Mouse (Mus musculus): ENCODE measurements around the gene Kcna5.

The Kcna5 gene

GRCm38 (mm10) chr6:126536926-126537325 lies 1.7 kb upstream of the Kcna5 start:
- DNase-seq (ENCODE audit: low read depth, low spot score) = no peak

- DNase-seq (ENCODE audit: low read depth, low spot score) = no peak
Measured at GRCm38 (mm10) chr6:126535911-126536270, 679 bp upstream of the Kcna5 start.

DNA sequence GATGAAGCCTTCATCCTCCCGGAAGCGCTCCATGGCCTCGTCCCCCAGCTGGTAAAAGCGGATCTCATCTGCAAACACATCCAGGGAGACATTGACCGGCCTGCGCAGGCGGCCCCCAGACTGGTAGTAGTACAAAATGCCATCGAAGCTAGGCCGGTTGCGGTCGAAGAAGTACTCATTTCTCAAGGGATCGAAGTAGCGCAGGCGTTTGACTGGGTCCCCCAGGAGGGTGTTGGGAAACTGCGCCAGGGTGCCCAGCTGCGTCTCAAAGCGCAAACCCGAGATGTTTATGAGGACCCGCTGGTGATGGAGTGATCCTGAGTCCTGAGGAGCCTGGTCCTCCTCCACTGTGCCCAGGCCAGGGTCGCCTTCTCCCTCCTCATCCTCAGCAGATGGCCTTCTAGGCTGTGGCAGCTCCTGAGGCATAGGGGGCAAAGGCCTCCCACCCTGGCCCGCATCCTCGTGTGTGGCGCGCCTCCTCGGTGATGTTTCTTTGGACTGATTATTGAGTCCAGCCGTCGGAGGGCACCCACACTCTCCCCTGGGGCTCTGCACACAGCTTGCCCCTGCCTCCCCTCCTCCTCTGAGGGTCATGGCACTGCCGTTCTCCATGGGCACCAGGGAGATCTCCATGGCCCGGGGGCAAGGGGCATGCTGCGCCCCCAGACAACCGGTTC lies 543 bp downstream of the Kcna5 start:
- no peak for DNase-seq (ENCODE audit: low read depth, low spot score)

DNA sequence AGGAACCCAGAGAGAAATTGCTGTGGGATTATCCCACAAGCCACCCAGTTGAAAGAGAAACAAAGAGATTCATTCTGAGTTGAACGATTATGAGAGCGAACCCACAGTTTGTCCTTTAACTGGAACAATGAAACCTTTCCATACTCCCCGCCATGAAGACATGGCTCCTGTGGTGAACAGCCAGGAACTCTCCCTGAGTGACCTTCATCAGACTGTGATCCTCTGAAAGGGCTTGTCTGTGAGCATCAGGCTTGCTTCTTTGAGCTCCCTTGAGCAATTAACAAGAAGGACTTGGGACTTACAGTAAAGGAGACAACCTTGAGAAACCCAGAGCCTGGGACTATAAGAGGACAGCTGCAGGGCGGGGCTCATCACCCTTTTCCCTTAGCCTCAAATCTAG lies 3.9 kb downstream of the Kcna5 start:
- DNase-seq (ENCODE audit: low read depth, low spot score) = no peak

DNA sequence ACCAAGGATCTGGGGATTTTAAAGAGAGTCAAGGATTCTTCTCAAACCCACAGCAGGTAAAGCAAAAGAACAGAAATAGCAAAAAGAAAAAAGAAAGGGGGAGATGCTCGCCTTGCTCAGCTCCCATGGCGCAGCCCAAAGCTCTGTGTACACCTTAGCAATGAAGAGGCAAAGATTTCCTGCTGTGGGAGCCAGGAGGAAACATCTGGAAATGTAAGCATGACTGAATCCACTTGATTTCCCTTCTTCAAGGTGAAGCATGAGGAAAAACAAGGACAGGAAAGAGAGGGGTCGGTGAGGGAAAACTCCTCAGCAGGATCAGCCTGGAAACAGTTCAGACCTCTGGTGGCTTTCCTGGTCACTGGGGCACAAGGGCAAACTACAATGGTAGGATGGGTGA lies 5.2 kb downstream of the Kcna5 start:
- DNase-seq (ENCODE audit: low read depth, low spot score) = no peak

- no peak for DNase-seq (ENCODE audit: low read depth, low spot score)
Measured at GRCm38 (mm10) chr6:126514720-126515119, 20.5 kb downstream of the Kcna5 start.

DNA sequence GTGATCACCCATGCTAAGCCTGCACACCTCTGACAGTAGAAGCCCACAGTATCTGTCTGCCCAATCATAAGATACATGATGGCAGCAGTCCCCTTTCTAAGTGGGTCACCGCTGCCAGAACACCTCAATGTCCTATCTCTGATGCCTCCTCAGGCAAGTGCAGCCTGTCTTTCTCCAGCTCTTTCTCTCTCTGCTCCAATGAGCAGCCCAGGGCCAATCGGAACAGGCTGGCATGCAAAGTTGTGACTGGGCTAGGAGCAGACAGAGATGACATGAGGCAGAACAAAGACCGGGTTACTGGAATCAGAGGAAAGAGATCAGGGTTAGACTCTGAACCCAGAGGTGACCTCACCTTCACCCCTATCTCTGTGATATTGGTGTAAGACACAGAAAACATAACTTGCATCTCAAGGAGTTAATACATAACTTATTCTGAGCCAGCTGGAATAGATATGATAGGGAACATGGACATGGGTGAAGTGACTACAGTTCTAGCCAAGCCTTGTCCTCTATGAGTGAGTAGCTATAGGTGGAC lies 21.4 kb downstream of the Kcna5 start:
- DNase-seq (ENCODE audit: low read depth, low spot score) = peak; percentile 17

DNA sequence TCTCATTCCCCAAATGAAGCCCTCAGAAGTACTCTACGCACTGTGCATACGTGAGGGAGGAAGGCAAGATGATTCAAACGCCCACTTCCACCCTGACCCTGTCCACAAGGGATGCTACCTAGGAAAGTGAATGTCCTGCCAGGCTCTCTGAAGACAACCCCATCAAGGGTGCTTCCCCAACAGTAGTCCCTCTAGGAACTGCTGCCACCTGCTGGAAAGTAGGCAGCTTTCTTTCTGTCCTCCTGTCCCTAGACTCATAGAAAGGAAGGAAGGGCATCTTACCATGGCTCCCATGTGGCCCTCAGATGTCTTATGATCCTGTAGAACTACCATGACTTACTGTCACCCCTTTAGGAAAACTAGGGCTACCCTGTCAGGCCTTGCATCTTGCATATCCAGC lies 22.1 kb downstream of the Kcna5 start:
- no peak for DNase-seq (ENCODE audit: low read depth, low spot score)

GRCm38 (mm10) chr6:126508671-126509070 lies 26.5 kb downstream of the Kcna5 start:
- no peak for DNase-seq (ENCODE audit: low read depth, low spot score)

GRCm38 (mm10) chr6:126503920-126504319 lies 31.3 kb downstream of the Kcna5 start:
- no peak for DNase-seq (ENCODE audit: low read depth, low spot score)

DNA sequence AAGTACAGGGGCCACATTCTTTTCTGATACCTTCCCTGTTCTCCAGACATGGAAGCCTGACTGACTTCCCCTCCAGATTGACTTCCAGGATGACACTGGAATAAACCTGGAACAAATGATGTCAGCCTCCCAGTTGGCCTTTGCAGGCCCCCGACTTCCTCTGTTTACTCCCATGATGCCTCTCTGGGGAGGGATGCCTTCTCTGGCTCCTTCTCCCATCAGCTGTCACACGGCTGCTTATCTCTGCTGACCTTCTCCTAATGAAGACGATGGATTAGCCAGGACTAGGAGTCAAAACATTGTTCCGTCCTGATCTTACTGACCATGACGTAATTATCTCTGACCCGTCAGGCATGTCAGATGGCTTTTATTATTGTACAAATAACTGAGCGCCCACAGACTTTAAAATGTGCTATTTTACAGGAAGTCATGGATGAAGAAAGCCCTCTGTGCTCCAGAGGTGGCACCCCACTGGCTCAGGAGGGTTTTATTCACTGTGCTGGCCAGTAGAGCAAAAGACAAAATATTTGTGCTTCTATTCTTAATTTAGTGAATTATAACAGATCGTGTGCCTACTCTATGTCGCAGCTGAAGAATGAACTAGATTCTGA lies 32.4 kb downstream of the Kcna5 start:
- no peak for DNase-seq (ENCODE audit: low read depth, low spot score)

DNA sequence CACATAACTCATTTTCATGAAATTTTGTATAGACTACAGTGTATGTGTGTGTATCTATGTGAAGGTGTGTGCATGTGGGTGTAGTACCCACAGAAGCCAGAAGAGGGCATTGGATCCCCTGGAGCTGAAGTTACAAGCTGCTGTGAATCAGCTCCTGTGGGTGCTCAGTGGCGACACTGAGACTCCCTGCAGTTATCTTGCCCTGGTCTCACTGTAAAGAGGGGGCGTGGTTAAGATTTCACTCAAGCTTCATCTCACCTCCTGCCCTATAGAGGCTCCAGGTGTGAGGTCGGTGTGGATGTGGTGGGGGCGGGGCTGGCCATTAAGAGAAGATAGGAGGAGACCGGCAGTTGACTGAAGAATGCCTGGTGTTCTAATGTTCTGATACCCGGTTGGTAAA lies 34.2 kb downstream of the Kcna5 start:
- no peak for DNase-seq (ENCODE audit: low read depth, low spot score)

DNA sequence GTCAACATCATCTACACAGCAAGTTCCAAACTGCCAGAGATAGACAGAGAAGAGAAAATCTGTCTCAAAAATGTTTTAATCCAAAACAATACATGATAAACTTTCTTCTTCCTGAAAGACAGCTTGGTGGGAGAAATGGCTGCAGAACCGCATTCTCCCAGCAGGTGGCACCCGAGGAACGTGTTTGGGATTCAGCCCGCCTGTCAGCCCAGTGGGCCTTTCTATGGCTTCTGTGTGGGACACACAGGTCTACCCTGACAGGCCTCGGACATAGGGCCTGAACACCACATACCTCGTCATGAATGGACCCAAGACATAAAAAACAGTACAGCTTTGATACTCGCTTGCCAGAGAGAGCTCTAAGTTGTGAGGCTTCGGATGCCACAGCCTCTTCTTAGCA lies 35.1 kb downstream of the Kcna5 start:
- DNase-seq (ENCODE audit: low read depth, low spot score) = peak; percentile 46

DNA sequence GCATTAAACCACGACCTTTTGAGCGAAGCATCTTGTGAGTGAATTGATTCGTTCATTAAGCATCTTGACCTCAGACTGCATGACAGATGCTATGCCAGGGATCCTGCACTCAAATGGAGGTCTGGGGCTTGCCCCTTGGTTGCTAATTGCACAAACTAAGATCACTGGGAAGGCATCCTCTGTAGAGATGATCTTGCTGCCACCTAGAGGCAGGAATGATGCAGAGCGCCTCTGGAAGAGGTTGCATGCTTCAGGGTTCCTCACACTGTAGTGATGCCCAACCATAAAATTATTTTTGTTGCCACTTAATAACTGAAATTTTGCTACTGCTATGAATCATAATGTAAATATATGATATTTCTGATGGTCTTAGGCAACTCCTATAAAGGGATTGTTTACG lies 37.3 kb downstream of the Kcna5 start:
- peak; percentile 31 for DNase-seq (ENCODE audit: low read depth, low spot score)

DNA sequence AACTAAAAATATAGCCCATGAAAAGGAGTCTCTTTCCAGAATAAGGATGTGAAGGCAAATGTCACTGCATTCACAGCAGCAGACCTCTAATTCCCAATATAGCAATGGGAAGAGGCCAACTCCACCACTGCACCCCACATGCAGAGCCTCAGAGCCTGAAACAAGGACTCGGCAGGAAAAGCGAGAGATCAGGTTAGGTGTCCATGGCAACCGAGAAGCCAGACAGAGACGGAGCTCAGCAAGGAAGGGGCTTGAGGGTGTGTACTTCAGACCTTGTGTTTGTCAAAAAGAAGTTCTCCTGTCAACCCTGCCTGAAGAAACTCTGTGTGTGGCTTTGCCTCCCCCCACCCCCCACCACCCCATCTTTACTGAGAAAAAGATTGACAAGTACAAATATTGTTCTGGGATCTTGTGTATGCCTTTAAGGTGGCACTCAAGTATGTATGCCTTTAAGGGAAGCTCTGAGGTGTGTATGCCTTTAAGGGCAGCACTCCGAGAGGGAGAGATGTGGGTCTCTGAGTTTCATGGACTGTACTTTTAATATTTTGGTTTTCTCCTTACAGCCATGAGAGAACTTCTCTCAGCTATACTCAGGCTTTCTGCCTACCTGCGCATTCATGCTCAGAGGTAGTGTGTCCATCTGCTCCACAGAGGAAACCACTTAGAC lies 37.9 kb downstream of the Kcna5 start:
- DNase-seq (ENCODE audit: low read depth, low spot score) = no peak

DNA sequence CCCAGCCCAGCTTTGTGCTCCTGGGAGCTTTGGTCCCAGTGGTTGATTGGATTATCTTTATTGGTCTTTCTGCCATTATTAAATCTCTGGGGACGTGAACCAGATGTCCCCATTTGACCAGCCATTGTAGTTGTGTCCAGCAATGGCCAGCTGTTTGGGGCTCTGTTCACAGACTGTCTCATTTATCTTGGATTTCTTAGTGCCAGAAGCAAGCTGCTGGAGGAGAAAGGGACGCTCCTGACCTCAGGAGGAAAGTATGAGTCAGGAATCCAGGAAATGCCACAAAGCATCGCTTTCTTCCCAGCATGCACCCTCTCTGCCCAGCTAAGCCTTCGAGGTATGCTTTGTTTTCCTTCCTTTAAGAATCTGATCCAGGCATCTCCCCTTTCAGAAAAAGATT lies 48.1 kb downstream of the Kcna5 start:
- no peak for DNase-seq (ENCODE audit: low read depth, low spot score)

DNA sequence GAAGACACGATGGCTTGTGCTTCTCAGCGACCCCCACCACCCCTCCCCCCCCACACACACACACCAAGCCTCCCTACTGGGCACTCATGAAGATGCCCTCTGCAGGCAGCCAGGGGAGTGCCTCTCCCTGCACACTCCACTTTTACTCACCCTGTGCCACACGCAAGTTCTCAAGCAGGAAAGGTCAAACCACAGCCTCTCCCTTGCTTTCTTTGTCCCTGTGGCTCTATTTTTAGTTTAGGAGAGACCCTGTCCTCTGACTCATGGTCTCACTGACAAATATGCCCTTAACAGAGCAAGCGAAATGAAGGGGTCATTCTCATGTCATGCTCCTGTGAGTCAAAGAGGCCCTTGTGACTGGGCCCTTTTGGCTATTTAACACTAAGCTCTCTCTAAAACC lies 50.3 kb downstream of the Kcna5 start:
- no peak for DNase-seq (ENCODE audit: low read depth, low spot score)

- no peak for DNase-seq (ENCODE audit: low read depth, low spot score)
Measured at GRCm38 (mm10) chr6:126483264-126483867, 51.8 kb downstream of the Kcna5 start.
